In the genomic region with DNA sequence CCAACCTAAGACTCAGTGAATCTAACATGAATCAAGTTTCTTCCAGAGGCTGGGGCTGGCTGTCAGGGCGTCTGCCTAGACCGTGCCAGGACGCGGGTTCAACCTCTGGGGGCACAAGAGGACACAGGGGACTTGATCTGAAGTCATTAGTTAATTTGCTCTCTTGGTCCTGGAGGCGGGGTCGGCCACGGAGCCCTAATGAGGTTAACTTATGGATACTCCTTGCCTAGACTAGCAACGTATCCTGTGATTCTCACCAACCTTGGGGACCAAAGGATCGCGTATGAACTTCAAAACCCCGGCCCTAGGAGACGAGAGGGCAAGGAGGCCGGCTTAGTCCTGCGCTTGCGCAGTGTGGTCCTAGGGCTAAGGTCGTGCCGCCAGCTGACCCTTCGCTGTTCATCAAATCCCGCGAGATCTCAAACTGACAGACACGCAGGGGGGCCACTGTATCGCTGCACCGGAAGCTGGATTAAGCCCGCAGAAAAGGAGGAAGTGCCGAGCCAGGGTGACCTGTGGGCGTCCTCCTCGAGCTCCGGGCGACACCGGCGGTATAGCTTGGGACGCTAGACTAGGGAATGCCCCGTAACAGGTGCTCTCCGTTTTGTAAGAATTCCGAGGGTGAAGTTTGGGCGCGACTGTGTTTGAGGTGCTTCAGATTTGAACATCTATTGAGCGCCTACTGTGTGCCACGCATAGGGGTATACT, we compare ENCODE assay signal across 8 mouse cellular contexts. TPM values are rescaled to one million over a fixed set of nuclear protein-coding genes. Genes with fewer than 3 reads are reported as not detected.
DNase-seq lines count a peak whose midpoint lies in the region; ATAC-seq lines count a peak whose summit lies in the region.

A gene (plus strand): TSS at position 348 of the 708 bp plus-strand sequence.

- DNase-seq in adrenal gland, adult 18-20 months (ENCODE audit: low spot score in 2 of 2) = peak; percentile 82 to 85
- DNase-seq in embryo, embryonic 11 days = peak; percentile 97
- peak; percentile 93 for DNase-seq in gastrocnemius, postnatal 25 days
- DNase-seq in intestine, embryonic 14.5 days (ENCODE audit: low spot score) = peak; percentile 92
- peak; percentile 87 to 96 for DNase-seq in left cerebral cortex, postnatal 14 days (ENCODE audit: low spot score in 2 of 2)
- DNase-seq in mesoderm, embryonic 11.5 days (ENCODE audit: low read depth, low spot score) = peak; percentile 97
- DNase-seq in right cerebral cortex, postnatal 36 days (ENCODE audit: low spot score in 2 of 2) = peak; percentile 85 to 86
- DNase-seq in yolk sac, embryonic 10.5 days (ENCODE audit: low spot score) = peak; percentile 97

- peak within 1 kb of the TSS; percentile 63 for H3K4me3 ChIP-seq in intestine, embryonic 14.5 days (ENCODE audit: low read depth, low read length)

- intact Hi-C loops in left cerebral cortex, postnatal 14 days (cut with DNase I) = no loop called here

- peak; percentile 96 for ATAC-seq in intestine, embryonic 14.5 days (replicated peaks; ENCODE audit: low FRiP score, low TSS enrichment, low read depth)

- H3K9ac ChIP-seq in intestine, embryonic 14.5 days (ENCODE audit: low read length) = peak within 1 kb of the TSS; percentile 54

- no peaks in the 10 kb centered on the region for H3K9me3 ChIP-seq in intestine, embryonic 14.5 days (ENCODE audit: control insufficient read depth, low read length)

- H3K4me1 ChIP-seq in intestine, embryonic 14.5 days (replicated peaks; ENCODE audit: control insufficient read depth, insufficient read depth, low read length) = 0 out of 2 replicates have a peak, but pooled peaks cover 6% of the 10 kb centered on the region

- WGBS in intestine, embryonic 14.5 days = under 1% methylated on average over 39 of the region's 39 CpGs

- no peaks in the 10 kb centered on the region for H3K27me3 ChIP-seq in intestine, embryonic 14.5 days (replicated peaks; ENCODE audit: control insufficient read depth, insufficient read depth, low read length)

- peak within 1 kb of the TSS; percentile 24; the same call in 1 of the 2 replicates for H3K27ac ChIP-seq in intestine, embryonic 14.5 days (ENCODE audit: low read depth)

- no peaks in the 10 kb centered on the region for H3K36me3 ChIP-seq in intestine, embryonic 14.5 days (ENCODE audit: control insufficient read depth, insufficient read depth, low read length)

- H3K4me2 ChIP-seq in intestine, embryonic 14.5 days (ENCODE audit: low read length) = peak within 1 kb of the TSS; percentile 83

RNA-seq across cellular contexts. Expression of the gene that starts here (rescaled TPM):
- total RNA-seq in adrenal gland, adult 18-20 months (2021) = 100 to 1,000 TPM in 1 of 2 experiments, 10 to 100 TPM in 1; 82.5 to 110 TPM
- total RNA-seq in gastrocnemius, postnatal 25 days (2021) = 10 to 100 TPM; 78.4 to 80.6 TPM
- polyA plus RNA-seq in intestine, embryonic 14.5 days (2014; fragmentation: Nextera tagmentation; extraction: Ambion mirVana) = 26.1 and 30.4 TPM in 2 replicates
- 10 to 100 TPM; 32.3 to 35.2 TPM for total RNA-seq in left cerebral cortex, postnatal 14 days (2021)

Comparison
In these comparisons a context has a peak if more than half of its experiments do, and no peak if none do; other contexts are left out.
1. Peak in every context shown above with its lines: DNase-seq, ATAC-seq, H3K4me3 ChIP-seq and H3K27ac ChIP-seq.